Mouse (Mus musculus): ENCODE measurements around the gene Rpn1. TPM values are rescaled to one million over a fixed set of nuclear protein-coding genes. Genes with fewer than 3 reads are reported as not detected.

The Rpn1 gene
- 44.7 TPM for polyA plus RNA-seq (2015; fragmentation: Illumina TruSeq; extraction: RNeasy Lipid Tissue Mini Kit (QIAGEN cat#74804); ENCODE audit: insufficient read depth, low read depth, low replicate concordance)

DNA sequence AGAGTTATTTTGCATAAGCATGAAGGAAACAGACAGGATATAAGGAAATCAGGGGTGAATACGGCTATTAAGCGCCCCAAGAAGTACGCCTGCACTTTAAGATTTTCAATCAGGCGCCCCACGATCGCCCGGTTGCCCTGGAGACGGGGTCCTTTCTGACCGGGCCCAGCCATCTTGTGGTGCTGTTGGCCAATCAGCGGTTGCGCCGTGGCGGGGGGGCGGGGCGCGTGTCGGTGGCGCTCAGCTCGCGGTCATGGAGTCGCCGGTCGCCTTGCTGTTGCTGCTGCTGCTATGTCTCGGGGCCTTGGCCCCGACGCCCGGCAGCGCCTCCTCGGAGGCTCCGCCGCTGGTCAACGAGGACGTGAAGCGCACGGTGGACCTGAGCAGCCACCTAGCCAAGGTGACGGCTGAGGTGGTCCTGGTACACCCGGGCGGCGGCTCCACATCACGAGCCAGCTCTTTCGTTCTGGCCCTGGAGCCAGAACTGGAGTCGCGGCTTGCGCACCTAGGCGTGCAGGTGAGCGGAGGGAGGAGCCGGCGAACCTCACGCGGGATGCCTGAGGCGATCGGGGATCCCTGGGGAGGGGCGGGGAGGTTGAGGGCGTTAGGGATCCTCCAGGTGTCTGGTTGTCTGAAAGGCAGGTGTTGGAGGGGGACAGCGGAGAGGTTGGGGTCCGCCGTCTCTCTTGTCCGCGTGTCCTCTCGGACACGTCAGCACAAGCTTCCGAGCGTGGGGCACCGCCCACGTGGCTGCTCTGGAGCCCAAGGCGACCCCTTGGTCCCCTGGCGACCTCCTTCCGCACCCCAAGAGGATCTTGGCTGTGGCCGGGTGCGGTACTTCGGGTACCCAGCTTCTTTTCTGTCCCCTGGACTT, at the start of gene Rpn1:
Gene Rpn1, plus strand, starts transcription at position 205 of the 874 bp plus-strand sequence.

DNA sequence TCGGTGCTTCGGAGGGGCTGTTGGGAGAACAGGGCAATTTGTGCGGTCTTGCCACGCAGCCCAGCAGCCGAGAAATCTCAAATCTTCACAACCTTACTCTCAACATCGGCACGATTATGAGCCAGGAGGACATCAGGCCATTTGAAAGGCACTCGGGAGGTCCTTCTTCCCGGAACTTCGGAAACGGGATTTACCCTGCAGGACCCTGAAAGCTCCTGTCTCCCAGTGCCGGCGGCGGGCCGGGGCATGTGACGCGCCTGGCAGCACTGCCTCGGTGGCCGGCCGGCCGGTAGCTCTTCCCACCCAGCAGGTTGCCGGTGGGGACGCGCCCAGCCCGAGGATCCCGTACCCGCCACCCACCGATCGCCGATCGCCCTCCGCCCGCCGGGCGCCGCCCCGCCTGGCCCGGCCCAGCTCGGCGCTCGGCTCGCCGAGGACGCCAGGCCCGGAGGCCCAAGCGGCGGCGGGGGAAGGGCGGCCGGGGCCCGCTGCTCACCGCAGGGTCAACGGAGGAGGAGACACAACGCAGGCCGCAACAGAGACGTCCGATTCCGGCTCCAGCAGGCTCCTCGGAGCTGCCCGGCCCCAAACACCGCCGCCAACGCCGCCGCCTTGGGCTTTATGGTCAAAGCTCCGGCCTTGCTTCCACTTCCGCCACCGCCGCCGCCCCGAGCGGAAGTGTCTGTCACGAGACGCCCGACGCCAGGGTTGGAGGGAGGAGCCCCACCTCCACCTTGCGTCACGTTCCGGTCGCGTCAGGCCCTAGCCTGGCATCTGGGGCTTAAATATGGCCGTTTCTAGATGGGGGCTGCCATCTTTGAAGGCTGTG, 39.5 kb upstream of the Rpn1 start, which contains the start of gene Rab7:
Gene Rab7, minus strand, starts transcription at position 694 of the 829 bp plus-strand sequence.

Other genes with a start within 250 kb of the Rpn1 start
- gene Gm45140, start 248.7 kb upstream of the Rpn1 start, polyA plus RNA-seq (2015; fragmentation: Illumina TruSeq; extraction: RNeasy Lipid Tissue Mini Kit (QIAGEN cat#74804); ENCODE audit: insufficient read depth, low read depth, low replicate concordance): 0.72 TPM
- gene Isy1, start 245.7 kb upstream of the Rpn1 start, polyA plus RNA-seq (2015; fragmentation: Illumina TruSeq; extraction: RNeasy Lipid Tissue Mini Kit (QIAGEN cat#74804); ENCODE audit: insufficient read depth, low read depth, low replicate concordance): 3.9 TPM
- gene Cnbp, start 233.4 kb upstream of the Rpn1 start, polyA plus RNA-seq (2015; fragmentation: Illumina TruSeq; extraction: RNeasy Lipid Tissue Mini Kit (QIAGEN cat#74804); ENCODE audit: insufficient read depth, low read depth, low replicate concordance): 82.7 TPM
- gene Copg1, start 196.7 kb upstream of the Rpn1 start, polyA plus RNA-seq (2015; fragmentation: Illumina TruSeq; extraction: RNeasy Lipid Tissue Mini Kit (QIAGEN cat#74804); ENCODE audit: insufficient read depth, low read depth, low replicate concordance): 33.3 TPM
- gene Hmces, start 170.5 kb upstream of the Rpn1 start, polyA plus RNA-seq (2015; fragmentation: Illumina TruSeq; extraction: RNeasy Lipid Tissue Mini Kit (QIAGEN cat#74804); ENCODE audit: insufficient read depth, low read depth, low replicate concordance): 7.3 TPM
- gene H1fx, start 102.8 kb upstream of the Rpn1 start, polyA plus RNA-seq (2015; fragmentation: Illumina TruSeq; extraction: RNeasy Lipid Tissue Mini Kit (QIAGEN cat#74804); ENCODE audit: insufficient read depth, low read depth, low replicate concordance): not detected
- gene Rab7, start 39.2 kb upstream of the Rpn1 start, polyA plus RNA-seq (2015; fragmentation: Illumina TruSeq; extraction: RNeasy Lipid Tissue Mini Kit (QIAGEN cat#74804); ENCODE audit: insufficient read depth, low read depth, low replicate concordance): 53.5 TPM
- gene Gata2, start 109.4 kb downstream of the Rpn1 start, polyA plus RNA-seq (2015; fragmentation: Illumina TruSeq; extraction: RNeasy Lipid Tissue Mini Kit (QIAGEN cat#74804); ENCODE audit: insufficient read depth, low read depth, low replicate concordance): 5.5 TPM
- not detected for gene Dnajb8, start 137.8 kb downstream of the Rpn1 start, polyA plus RNA-seq (2015; fragmentation: Illumina TruSeq; extraction: RNeasy Lipid Tissue Mini Kit (QIAGEN cat#74804); ENCODE audit: insufficient read depth, low read depth, low replicate concordance)